Mouse (Mus musculus) forelimb bud, embryonic 11.5 days (tissue): Measurements from ENCODE around the gene Akr1c18.

Source experiments
- DNase-seq: peaks from one replicate; pipeline ENCODE4 v3.0.0-alpha.2; 2012; ENCODE audit warnings: low read depth, low spot score

The Akr1c18 gene

DNA sequence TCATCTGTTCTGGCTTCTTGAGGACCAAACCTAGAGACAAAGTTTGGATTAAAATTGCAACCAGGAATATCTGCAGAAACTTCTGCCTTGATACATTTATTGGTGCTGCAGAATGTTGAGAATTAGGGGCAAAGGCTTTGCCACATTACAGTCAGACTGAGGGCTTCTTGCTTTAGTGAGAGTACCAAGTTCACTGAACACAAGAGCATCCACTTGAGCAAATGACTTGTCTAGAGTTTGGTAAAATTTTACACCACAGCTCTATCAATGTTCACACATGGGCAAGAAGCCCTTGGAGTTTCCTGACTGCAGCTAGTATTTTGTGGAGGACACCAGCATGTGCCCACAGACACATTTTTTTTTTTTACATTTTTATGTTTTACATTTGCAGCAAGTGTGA, 47.7 kb downstream of the Akr1c18 start:
- no peak for DNase-seq

- no peak for DNase-seq
Observed at GRCm38 (mm10) chr13:4101691-4102090, 48.8 kb downstream of the Akr1c18 start.
